Mouse (Mus musculus) myocyte (in vitro differentiated cells): ENCODE measurements around the gene Msx1. TPM values are rescaled to one million over a fixed set of nuclear protein-coding genes. Genes with fewer than 3 reads are reported as not detected.
"Not testable (repeated sequence)": the region's sequence is repeated elsewhere in the genome, so short reads cannot be mapped to it uniquely, and the experiment has no call there.

Experiments
- H3K27me3 ChIP-seq: one replicate; pipeline ENCODE4 v1.6.1; 2011; ENCODE audit not compliant: control insufficient read depth, insufficient read depth, insufficient read length
- H3K36me3 ChIP-seq: one replicate; pipeline ENCODE4 v1.6.1; 2011; ENCODE audit not compliant: control insufficient read depth, insufficient read depth
- H3K4me2 ChIP-seq: one replicate; pipeline ENCODE4 v1.6.1; 2011; ENCODE audit warnings: low read depth, control low read depth
- H3K4me3 ChIP-seq: one replicate; pipeline ENCODE4 v1.5.1; 2011; ENCODE audit warnings: mild to moderate bottlenecking, control low read depth, moderate library complexity
- H3K79me2 ChIP-seq: one replicate; pipeline ENCODE4 v1.6.1; 2011; ENCODE audit not compliant: control insufficient read depth, insufficient read depth
- H3ac ChIP-seq: one replicate; pipeline ENCODE4 v1.6.1; 2011; ENCODE audit not compliant: control insufficient read depth, insufficient read length
- CEBPB ChIP-seq: IDR thresholded peaks from 2 replicates; pipeline ENCODE4 v1.6.1; 2011; ENCODE audit warnings: mild to moderate bottlenecking, moderate library complexity; ENCODE audit not compliant: poor library complexity, insufficient read depth, severe bottlenecking
- E2F4 ChIP-seq: IDR thresholded peaks from one replicate; pipeline ENCODE4 v1.6.1; 2011; ENCODE audit warnings: mild to moderate bottlenecking, control low read depth, moderate library complexity; ENCODE audit not compliant: insufficient read depth
- MAX ChIP-seq: IDR thresholded peaks from one replicate; pipeline ENCODE4 v1.6.1; 2011; ENCODE audit warnings: low read depth, mild to moderate bottlenecking, control low read depth
- MYOD1 ChIP-seq, 3 experiments: IDR thresholded peaks; one replicate each; pipeline ENCODE4 v1.6.1; 2011; ENCODE audit warnings: control low read depth in 2 of 3, low read depth in 2 of 3, mild to moderate bottlenecking in 2 of 3, moderate library complexity in 1 of 3; ENCODE audit not compliant: insufficient read length in 2 of 3, control insufficient read depth in 1 of 3
- MYOG ChIP-seq, 3 experiments: IDR thresholded peaks; one replicate each; pipeline ENCODE4 v1.6.1; 2011; ENCODE audit warnings: control low read depth in 2 of 3, low read depth in 2 of 3, mild to moderate bottlenecking in 2 of 3; ENCODE audit not compliant: insufficient read length in 2 of 3, control insufficient read depth in 1 of 3, insufficient read depth in 1 of 3
- POLR2A ChIP-seq: IDR thresholded peaks from one replicate; pipeline ENCODE4 v1.6.1; 2011; ENCODE audit warnings: low read depth, mild to moderate bottlenecking, control low read depth, moderate library complexity; ENCODE audit not compliant: insufficient read length
- POLR2AphosphoS2 ChIP-seq: IDR thresholded peaks from one replicate; pipeline ENCODE4 v1.6.1; 2011; ENCODE audit warnings: low read depth, control low read depth; ENCODE audit not compliant: insufficient read length
- REST ChIP-seq: IDR thresholded peaks from one replicate; pipeline ENCODE4 v1.6.1; 2011; ENCODE audit warnings: mild to moderate bottlenecking, control low read depth, moderate library complexity; ENCODE audit not compliant: insufficient read depth, insufficient read length
- SRF ChIP-seq: IDR thresholded peaks from one replicate; pipeline ENCODE4 v1.6.1; 2011; ENCODE audit warnings: low read depth; ENCODE audit not compliant: control insufficient read depth, insufficient read length
- TCF12 ChIP-seq: IDR thresholded peaks from one replicate; pipeline ENCODE4 v1.6.1; 2011; ENCODE audit warnings: mild to moderate bottlenecking, control low read depth; ENCODE audit not compliant: poor library complexity, insufficient read depth, severe bottlenecking
- TCF3 ChIP-seq: IDR thresholded peaks from one replicate; pipeline ENCODE4 v1.6.1; 2011; ENCODE audit warnings: low read depth, control low read depth; ENCODE audit not compliant: insufficient read length
- USF1 ChIP-seq: IDR thresholded peaks from one replicate; pipeline ENCODE4 v1.6.1; 2011; ENCODE audit warnings: low read depth, mild to moderate bottlenecking, control low read depth, moderate library complexity
- polyA plus RNA-seq: library from polyadenylated mRNA; unstranded; fragments of >200 nt; fragmentation: generic; extraction: Trizol; gene quantifications from one replicate; pipeline ENCODE4 v1.2.1, GENCODE M21; 2012; ENCODE audit warnings: missing spikeins

The Msx1 gene
- polyA plus RNA-seq, 1 experiment, result 4.7 TPM

DNA sequence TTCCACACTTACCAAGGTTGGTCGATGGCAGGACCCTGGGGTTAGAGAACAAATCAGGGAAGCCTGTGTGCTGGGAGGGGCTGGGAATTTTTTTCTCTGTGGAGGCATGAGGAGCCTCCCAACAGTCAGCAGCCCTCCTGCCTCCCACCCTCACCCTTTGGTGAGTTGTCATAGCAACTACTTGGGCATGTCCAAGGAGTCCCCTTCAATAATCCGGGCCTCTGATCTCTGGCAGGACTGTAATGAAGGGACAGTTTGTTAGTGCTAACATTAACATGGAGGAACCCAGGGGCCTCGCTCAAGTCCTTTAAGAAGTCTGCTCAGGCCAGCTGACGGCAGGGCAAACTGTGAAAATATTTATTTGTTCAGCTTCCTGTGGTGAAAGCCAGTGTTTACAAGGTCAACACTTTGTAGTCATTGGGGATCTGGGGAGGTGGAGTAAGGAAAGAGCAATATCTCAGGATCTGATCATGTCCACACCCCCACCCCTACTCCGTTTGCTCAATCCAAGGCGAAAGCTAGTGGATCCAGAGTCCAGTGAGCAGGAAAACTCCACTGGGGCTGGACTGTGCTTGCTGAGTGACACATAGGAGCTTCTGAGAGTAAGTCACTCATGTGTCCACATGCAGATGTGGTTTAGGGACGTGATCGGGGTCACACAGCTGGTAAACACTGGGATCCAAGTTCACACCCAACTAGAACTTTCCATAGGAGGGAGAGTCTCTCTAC lies 24.8 kb upstream of the Msx1 start:
- Histone ChIP-seq H3K4me3 (no peak overlapping the region), H3K36me3 (no peaks in the 10 kb centered on the region), H3K4me2 (no peak overlapping the region), H3ac (no peak overlapping the region), H3K79me2 (no peaks in the 10 kb centered on the region), H3K27me3 (peaks cover 20% of the 10 kb centered on the region)
- TF ChIP-seq MAX (no peak), E2F4 (no peak)

DNA sequence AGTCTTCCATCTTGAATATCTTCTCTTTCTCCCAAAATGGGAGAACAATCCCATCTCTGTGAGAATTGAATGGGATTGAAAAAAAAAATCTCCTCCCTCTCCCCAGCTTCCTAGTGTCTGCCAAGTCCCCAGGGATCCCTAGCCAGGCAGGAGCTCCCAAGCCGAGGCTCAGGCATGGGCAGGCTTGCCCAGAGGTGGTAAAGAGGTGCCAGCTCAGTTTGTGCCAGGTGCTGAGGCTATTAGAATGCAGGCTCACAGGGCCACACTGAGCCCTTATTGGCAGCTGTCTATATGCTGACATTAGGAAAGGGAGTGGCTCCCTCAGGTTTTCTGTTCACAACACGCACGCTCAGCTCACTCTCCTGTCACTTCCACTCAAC lies 11.9 kb upstream of the Msx1 start:
- H3K27me3 ChIP-seq, result no peaks in the 10 kb centered on the region
- H3K36me3 ChIP-seq, result no peaks in the 10 kb centered on the region
- H3ac ChIP-seq, result no peak overlapping the region
- H3K79me2 ChIP-seq, result no peaks in the 10 kb centered on the region
- no peak for TF ChIP-seq SRF
- no peak for TF ChIP-seq TCF3
- no peak for TF ChIP-seq MYOD1 (IDR thresholded peaks at IDR 0.05; ENCODE audit: control insufficient read depth in 1 of 3, insufficient read length in 2 of 3, low read depth in 2 of 3)
- no peak for TF ChIP-seq USF1
- TF ChIP-seq REST, result no peak
- no peak for TF ChIP-seq E2F4
- TF ChIP-seq TCF12, result no peak
- no peak for TF ChIP-seq POLR2A
- no peak for TF ChIP-seq MYOG (IDR thresholded peaks at IDR 0.05; ENCODE audit: control insufficient read depth in 1 of 3, insufficient read depth in 1 of 3, insufficient read length in 2 of 3, low read depth in 2 of 3)
- TF ChIP-seq MAX, result no peak
- TF ChIP-seq CEBPB, result no peak
- no peak overlapping the region for H3K4me3 ChIP-seq
- no peak overlapping the region for H3K4me2 ChIP-seq

DNA sequence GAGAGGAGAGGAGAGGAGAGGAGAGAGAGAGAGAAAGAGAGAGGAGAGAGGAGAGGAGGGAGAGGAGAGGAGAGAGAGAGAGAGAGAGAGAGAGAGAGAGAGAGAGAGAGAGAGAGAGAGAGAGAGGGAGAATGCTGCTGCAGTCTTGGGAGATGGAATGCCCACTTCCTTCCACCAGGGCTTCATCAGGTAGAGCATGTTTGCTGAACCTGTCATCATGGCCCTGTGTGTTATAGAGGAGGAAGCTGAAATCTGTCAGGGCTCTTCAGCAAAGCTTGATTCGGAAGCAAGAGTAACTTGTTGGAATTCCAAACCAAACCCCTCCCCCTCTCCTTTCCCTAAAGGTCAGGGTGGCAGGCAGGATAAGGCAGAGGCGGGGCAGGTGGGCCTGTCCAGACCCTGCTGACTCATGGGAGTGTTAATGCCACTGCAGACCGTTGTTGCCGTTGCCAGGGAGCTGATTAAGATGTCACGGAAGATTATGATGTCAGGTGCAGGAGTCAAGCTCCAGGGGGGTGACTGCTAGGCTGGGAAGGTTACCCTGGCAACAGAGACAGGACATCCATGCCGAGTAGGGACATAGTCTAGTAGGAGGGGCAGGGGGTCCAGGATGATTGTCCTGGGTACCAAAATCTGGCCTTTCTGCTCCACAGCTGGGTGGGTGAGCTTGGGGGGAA lies 11.3 kb upstream of the Msx1 start:
- Histone ChIP-seq H3K4me3 (no peak overlapping the region), H3ac (no peak overlapping the region), H3K4me2 (no peak overlapping the region), H3K27me3 (no peaks in the 10 kb centered on the region), H3K36me3 (no peaks in the 10 kb centered on the region), H3K79me2 (no peaks in the 10 kb centered on the region)
- TF ChIP-seq USF1, result no peak
- no peak for TF ChIP-seq E2F4
- no peak for TF ChIP-seq SRF
- TF ChIP-seq MAX, result no peak
- no peak for TF ChIP-seq TCF3
- no peak for TF ChIP-seq REST

DNA sequence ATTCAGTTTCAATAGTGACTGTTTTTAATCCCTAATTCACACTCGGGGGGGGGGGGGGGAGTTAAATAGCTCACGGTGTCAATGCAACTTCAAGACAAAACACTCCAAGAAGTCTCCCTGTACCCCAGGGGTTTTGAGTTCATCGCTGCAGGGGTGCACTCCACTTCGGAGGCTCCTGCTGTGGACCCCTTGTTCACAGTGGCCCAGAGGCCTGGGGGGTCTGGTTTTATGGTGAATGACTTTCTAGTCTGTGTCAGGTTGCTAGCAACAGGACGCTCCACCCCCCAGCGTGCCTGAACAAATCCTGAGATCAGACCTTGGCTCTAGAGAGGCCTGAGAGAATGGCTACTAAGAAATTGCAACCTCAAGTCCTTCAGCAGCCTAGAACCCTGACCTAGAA lies 8.4 kb upstream of the Msx1 start:
- H3K4me2 ChIP-seq, result no peak overlapping the region
- H3K27me3 ChIP-seq, result no peaks in the 10 kb centered on the region
- no peaks in the 10 kb centered on the region for H3K79me2 ChIP-seq
- TF ChIP-seq E2F4, result no peak
- no peak for TF ChIP-seq POLR2AphosphoS2
- no peaks in the 10 kb centered on the region for H3K36me3 ChIP-seq
- no peak overlapping the region for H3K4me3 ChIP-seq
- H3ac ChIP-seq, result no peak overlapping the region

DNA sequence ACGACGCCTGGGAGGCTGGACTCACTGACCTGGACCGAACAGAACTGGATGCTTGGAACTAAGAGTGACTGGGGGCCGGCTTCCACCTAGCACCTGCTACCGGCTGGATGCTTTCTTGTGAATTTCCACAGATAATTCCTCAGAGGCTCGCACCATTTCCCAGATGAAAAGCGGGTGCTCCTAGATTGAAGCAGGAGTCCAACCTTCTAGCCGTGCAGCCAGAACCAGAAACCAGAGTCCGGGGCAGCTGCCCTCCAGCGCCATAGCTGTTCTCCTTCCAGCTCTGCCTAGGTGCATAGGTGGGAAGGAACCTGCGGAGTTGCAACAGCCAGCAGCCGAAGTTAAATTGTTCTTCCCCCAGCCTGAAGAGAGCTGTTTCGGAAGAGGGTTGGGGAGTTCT lies 7.6 kb upstream of the Msx1 start:
- no peak overlapping the region for H3K4me2 ChIP-seq
- H3K79me2 ChIP-seq, result no peaks in the 10 kb centered on the region
- H3K4me3 ChIP-seq, result no peak overlapping the region
- no peaks in the 10 kb centered on the region for H3K36me3 ChIP-seq
- H3K27me3 ChIP-seq, result no peaks in the 10 kb centered on the region
- TF ChIP-seq E2F4, result no peak
- no peak overlapping the region for H3ac ChIP-seq

DNA sequence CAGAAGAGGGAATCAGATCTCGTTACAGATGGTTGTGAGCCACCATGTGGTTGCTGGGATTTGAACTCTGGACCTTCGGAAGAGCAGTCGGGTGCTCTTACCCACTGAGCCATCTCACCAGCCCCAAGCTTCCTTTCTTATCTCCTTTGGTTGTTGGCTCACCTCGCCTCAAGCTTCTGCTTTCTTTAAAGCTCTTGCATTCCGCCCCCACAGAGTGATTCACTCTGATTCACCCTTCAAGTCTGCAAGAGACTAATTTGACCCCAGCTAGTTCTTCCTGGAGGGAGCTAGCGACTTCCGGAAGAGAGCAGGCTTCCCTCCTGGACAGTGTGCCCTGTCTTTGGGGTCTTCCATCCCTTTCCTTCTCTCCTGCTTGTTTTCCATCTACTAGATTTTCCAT lies 6.1 kb upstream of the Msx1 start:
- not testable (repeated sequence) for H3K79me2 ChIP-seq, H3K27me3 ChIP-seq, H3ac ChIP-seq, H3K4me2 ChIP-seq, H3K4me3 ChIP-seq, H3K36me3 ChIP-seq
